Mouse (Mus musculus) adrenal gland (tissue): ENCODE results near the gene Zfp955a.
"Not testable (repeated sequence)": the region's sequence is repeated elsewhere in the genome, so short reads cannot be mapped to it uniquely, and the experiment has no call there.

Experiments
- intact Hi-C: fragments of 180-260 bp; cut with DNase I; formaldehyde crosslinking; loops from one replicate; pipeline ENCODE4 v1.15.1; 2025
- long read RNA-seq, 2 experiments: library from polyadenylated mRNA; unstranded; transcript quantifications; one replicate each; pipeline ENCODE4 v2.0.0; 2020; ENCODE audit warnings: borderline replicate concordance in 1 of 2; ENCODE audit not compliant: insufficient replicate concordance in 1 of 2

Gene Zfp955a
- long read RNA-seq, experiment 1, partial matches to known transcripts: 0 of 4 reads
- long read RNA-seq, experiment 1, other reads (novel, unspliced or antisense): 0 of 4 reads
- long read RNA-seq, experiment 2, partial matches to known transcripts: 0 of 5 reads
- long read RNA-seq, experiment 2, other reads (novel, unspliced or antisense): 3 of 5 reads

GRCm38 (mm10) chr17:33254530-33255318 lies at the start of gene Zfp955a:
Zfp955a (minus strand) TSS chr17:33255145.
- intact Hi-C loops: not testable (repeated sequence)

DNA sequence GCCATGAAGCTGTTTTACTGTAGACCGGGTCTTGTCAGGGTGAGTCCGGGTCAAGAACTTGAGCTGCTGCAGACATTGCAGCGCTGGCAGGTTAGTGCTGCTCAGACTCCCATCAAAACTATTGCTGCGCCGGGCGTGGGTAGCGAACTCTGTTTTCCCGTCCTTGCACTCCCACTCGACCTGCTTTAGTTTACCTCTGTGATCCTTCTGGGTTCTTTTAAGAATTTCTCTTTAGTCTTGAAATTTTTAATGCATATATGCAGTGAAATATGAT lies 34.9 kb upstream of the Zfp955a start:
- intact Hi-C loops: not testable (repeated sequence)

GRCm38 (mm10) chr17:33289039-33289875 lies 34.3 kb upstream of the Zfp955a start, which contains the start of gene Zfp955b:
Zfp955b (plus strand) TSS chr17:33289544.
- intact Hi-C loops: not testable (repeated sequence)

GRCm38 (mm10) chr17:33268907-33269306 lies 14.0 kb upstream of the Zfp955a start:
- intact Hi-C loops: no loop called here

DNA sequence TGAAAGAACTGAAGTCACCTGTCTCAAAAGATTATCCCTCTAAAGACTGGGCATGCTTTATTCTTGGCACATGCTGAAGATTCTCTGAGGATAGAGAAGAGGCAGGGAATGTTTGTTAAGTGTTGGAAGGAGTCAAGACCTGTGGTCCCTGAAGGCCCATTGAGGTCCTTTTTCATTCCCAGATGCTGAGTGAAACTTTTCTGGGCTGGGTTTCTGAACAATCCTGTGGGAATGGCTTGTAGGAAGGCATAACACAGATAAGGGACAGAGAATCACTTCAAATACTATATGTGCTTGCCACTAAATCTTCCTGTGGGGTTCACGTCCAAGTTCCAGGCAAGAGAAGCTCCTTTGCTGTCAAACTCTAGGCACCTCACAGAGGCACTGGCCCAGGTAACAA lies 9.4 kb upstream of the Zfp955a start, which contains the start of gene Olfr63:
TSS of gene Olfr63 (plus strand) at position 301 of the 400 bp plus-strand sequence.
- intact Hi-C loops: no loop called here

GRCm38 (mm10) chr17:33255319-33255657 lies 343 bp upstream of the Zfp955a start:
- intact Hi-C loops: not testable (repeated sequence)

GRCm38 (mm10) chr17:33236646-33237045 lies 18.3 kb downstream of the Zfp955a start:
- intact Hi-C loops: not testable (repeated sequence)

DNA sequence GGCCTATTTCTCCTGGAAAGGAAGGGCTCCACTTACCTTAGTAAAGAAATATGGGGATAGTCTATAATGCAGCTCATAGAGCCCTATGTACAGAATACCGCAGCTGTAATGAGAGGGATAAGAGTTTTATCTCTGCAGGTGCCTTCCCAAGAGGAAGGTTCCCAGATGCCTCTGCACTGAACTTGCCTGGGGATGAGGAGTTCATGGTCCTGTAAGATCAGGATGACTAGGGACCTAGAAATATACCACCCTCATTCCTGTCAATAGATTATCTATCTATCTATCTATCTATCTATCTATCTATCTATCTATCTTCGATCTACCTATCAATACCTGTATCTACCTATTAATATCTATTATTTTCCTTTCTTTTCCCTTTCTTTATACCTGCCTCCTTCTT lies 33.4 kb downstream of the Zfp955a start, which contains the start of gene Olfr1564:
TSS of gene Olfr1564 (minus strand) at position 101 of the 400 bp plus-strand sequence.
- intact Hi-C loops: loop anchor here (10.0 kb wide), 1 partner anchor 83 kb away; no protein-coding TSS in a partner anchor

GRCm38 (mm10) chr17:33191002-33191401 lies 63.9 kb downstream of the Zfp955a start, which contains the start of gene Olfr239:
Olfr239 (plus strand) TSS chr17:33191302.
- intact Hi-C loops: not testable (repeated sequence)
